Mouse (Mus musculus): Measurements from ENCODE around the gene Ift20. TPM values are rescaled to one million over a fixed set of nuclear protein-coding genes. Genes with fewer than 3 reads are reported as not detected.

Ift20 gene
- total RNA-seq, 2 experiments from 2014 or later: 78.1 to 87.4 TPM

- intact Hi-C loops (cut with DNase I): no loop called here
- Histone ChIP-seq H3K27ac (no peak overlapping the region), H3K4me3 (peak overlapping the region; percentile 82)
- TF ChIP-seq CTCF (IDR thresholded peaks at IDR 0.05): no peak
- no peak for DNase-seq (ENCODE audit: extremely low spot score in 1 of 2, low spot score in 2 of 2)
Observed at GRCm38 (mm10) chr11:78549491-78549987, 13.4 kb downstream of the Ift20 start.

GRCm38 (mm10) chr11:78550168-78551058 is 14.3 kb downstream of the Ift20 start, which contains the start of gene Tmem97:
Gene Tmem97 (minus strand): TSS chr11:78550777.
- Histone ChIP-seq H3K27ac (peak within 1 kb of the TSS; percentile 87), H3K4me3 (peak within 1 kb of the TSS; percentile 82)
- DNase-seq (ENCODE audit: extremely low spot score in 1 of 2, low spot score in 2 of 2): peak; percentile 90 to 95
- intact Hi-C loops (cut with DNase I): loop anchor here (2.0 kb wide), 1 partner anchor 406 kb away; no protein-coding TSS in a partner anchor
- no peak; the same call in 1 of the 2 replicates for TF ChIP-seq CTCF (IDR thresholded peaks at IDR 0.05)

DNA sequence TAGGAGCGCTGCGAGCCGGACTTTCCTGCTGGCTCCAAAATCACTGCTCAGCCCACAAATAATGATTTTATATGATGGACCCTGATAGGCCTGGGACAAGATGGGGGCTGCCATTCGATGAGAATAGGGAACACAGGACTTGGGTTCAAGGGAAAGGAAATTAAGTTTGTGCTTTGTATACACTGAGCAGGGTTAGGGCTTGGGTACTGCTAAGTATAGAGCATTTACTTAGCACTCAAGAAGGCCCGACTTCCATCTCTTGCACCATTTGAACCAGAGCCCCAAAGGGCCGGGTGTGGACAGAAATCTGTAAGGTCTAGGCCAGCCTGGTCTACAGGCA is 14.9 kb downstream of the Ift20 start:
- no peak for TF ChIP-seq CTCF (IDR thresholded peaks at IDR 0.05)
- H3K4me3 ChIP-seq: peak overlapping the region; percentile 82
- H3K27ac ChIP-seq: peak overlapping the region; percentile 87
- DNase-seq (ENCODE audit: extremely low spot score in 1 of 2, low spot score in 2 of 2): no peak
- intact Hi-C loops (cut with DNase I): loop anchor here (2.0 kb wide), 1 partner anchor 406 kb away; no protein-coding TSS in a partner anchor

DNA sequence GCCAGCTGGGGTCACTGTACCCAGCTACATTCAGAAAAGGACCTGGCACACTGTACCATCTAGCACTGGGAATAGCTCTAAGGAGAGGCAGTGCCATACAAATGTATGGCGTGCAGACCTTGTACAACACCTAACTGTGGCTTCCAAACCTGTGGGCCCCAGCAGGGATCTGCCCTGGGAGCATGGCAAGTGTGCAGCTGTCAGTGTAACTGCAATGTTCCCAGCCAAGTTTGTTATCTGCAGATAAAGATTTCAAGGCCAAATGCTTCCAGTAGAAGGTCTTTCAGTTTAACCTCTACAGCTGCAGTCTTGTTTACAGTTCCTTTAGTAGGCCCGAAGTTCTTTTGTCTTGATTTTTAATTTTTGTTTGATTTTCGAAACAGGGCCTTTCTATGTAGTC is 19.5 kb downstream of the Ift20 start:
- no peak for TF ChIP-seq CTCF (IDR thresholded peaks at IDR 0.05)
- intact Hi-C loops (cut with DNase I): no loop called here
- H3K4me3 ChIP-seq: no peak overlapping the region
- no peak overlapping the region for H3K27ac ChIP-seq
- DNase-seq (ENCODE audit: extremely low spot score in 1 of 2, low spot score in 2 of 2): no peak

GRCm38 (mm10) chr11:78556070-78556469 is 19.9 kb downstream of the Ift20 start:
- no peak for TF ChIP-seq CTCF (IDR thresholded peaks at IDR 0.05)
- Histone ChIP-seq H3K27ac (no peak overlapping the region), H3K4me3 (no peak overlapping the region)
- intact Hi-C loops (cut with DNase I): no loop called here
- DNase-seq (ENCODE audit: extremely low spot score in 1 of 2, low spot score in 2 of 2): no peak

- H3K27ac ChIP-seq: no peak overlapping the region
- peak; percentile 38 for TF ChIP-seq CTCF (IDR thresholded peaks at IDR 0.05)
- no peak for DNase-seq (ENCODE audit: extremely low spot score in 1 of 2, low spot score in 2 of 2)
- H3K4me3 ChIP-seq: no peak overlapping the region
- intact Hi-C loops (cut with DNase I): no loop called here
Observed at GRCm38 (mm10) chr11:78557241-78557640, 21.1 kb downstream of the Ift20 start.

DNA sequence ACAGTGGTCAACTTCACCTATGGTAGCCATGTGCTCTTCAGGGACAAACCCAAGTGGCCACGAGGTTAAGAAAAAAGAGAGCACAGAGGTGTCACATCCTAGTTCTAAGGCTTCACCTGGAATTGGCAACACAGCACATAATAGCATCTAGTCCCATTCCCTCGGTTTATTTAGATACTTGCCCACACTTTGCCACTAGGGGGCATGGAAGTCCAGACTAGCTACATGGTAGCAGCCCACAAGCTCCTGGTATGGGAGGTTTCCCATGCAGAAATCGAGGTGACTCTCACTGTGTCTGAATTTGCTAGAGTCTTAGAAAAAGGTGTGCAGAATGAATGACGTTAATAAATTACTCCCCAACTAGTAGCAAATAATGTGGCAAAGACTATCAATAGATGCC is 24.3 kb downstream of the Ift20 start:
- TF ChIP-seq CTCF (IDR thresholded peaks at IDR 0.05): peak; percentile 79
- intact Hi-C loops (cut with DNase I): loop anchor here (2.0 to 5.0 kb wide), 2 partner anchors 137 to 268 kb away; partner anchors contain the start of gene Nlk
- DNase-seq (ENCODE audit: extremely low spot score in 1 of 2, low spot score in 2 of 2): peak; percentile 70 to 74
- 0 out of 2 replicates have a peak overlapping the region, but pooled peaks have one; percentile 8 for H3K27ac ChIP-seq
- H3K4me3 ChIP-seq: no peak overlapping the region

DNA sequence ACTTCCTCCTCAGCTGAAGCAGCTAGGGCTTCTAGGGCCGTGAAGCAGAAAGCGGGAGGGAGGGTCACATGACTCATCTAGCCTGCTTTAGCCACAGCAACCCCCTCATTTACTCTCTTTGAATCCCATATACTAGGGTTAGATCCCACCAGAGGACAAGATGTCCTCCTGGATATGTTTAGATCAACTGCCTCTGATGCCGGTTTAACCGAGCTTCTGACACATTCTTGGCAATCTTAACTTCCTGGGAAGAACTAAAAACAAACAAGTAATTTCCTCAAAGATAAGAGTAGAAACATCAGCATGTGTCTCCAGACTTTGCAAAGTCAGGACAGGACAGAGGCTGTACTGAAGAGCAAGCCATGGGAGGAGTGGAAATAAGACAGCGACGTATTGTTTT is 30.6 kb downstream of the Ift20 start:
- intact Hi-C loops (cut with DNase I): no loop called here
- no peak overlapping the region for H3K27ac ChIP-seq
- DNase-seq (ENCODE audit: extremely low spot score in 1 of 2, low spot score in 2 of 2): no peak
- no peak for TF ChIP-seq CTCF (IDR thresholded peaks at IDR 0.05)
- no peak overlapping the region for H3K4me3 ChIP-seq

GRCm38 (mm10) chr11:78567614-78568013 is 31.5 kb downstream of the Ift20 start:
- Histone ChIP-seq H3K27ac (no peak overlapping the region), H3K4me3 (no peak overlapping the region)
- TF ChIP-seq CTCF (IDR thresholded peaks at IDR 0.05): no peak
- intact Hi-C loops (cut with DNase I): no loop called here
- DNase-seq (ENCODE audit: extremely low spot score in 1 of 2, low spot score in 2 of 2): no peak

DNA sequence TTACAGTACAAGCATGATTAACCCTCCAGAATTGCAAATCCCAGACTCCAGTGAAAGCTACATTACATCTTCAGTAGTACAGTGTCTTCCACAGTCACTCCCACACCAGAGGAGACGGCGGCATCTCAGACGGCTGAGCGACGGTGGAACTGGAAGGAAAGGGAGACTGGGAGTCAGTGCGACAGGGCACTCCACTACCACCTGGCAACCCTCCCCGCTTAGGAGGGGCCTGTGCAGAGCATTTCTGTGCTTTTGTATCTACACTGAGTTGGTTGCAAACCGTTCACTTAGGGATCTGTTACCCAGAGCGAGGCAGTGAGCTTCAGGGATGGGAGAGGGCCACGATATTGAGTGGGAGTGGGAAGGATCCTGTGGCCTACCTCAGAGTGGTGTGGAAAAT is 32.7 kb downstream of the Ift20 start:
- Histone ChIP-seq H3K27ac (no peak overlapping the region), H3K4me3 (no peak overlapping the region)
- intact Hi-C loops (cut with DNase I): no loop called here
- DNase-seq (ENCODE audit: extremely low spot score in 1 of 2, low spot score in 2 of 2): no peak
- TF ChIP-seq CTCF (IDR thresholded peaks at IDR 0.05): no peak

- H3K4me3 ChIP-seq: no peak overlapping the region
- intact Hi-C loops (cut with DNase I): no loop called here
- H3K27ac ChIP-seq: no peak overlapping the region
- no peak for TF ChIP-seq CTCF (IDR thresholded peaks at IDR 0.05)
- no peak for DNase-seq (ENCODE audit: extremely low spot score in 1 of 2, low spot score in 2 of 2)
Observed at GRCm38 (mm10) chr11:78569806-78570205, 33.6 kb downstream of the Ift20 start.

GRCm38 (mm10) chr11:78571441-78571840 is 35.3 kb downstream of the Ift20 start:
- intact Hi-C loops (cut with DNase I): no loop called here
- H3K4me3 ChIP-seq: no peak overlapping the region
- DNase-seq (ENCODE audit: extremely low spot score in 1 of 2, low spot score in 2 of 2): no peak
- no peak for TF ChIP-seq CTCF (IDR thresholded peaks at IDR 0.05)
- peak overlapping the region; percentile 56 for H3K27ac ChIP-seq

All from left cerebral cortex, adult 2 months (tissue).